ENCODE assay signal across 28 mouse cellular contexts in the genomic region with DNA sequence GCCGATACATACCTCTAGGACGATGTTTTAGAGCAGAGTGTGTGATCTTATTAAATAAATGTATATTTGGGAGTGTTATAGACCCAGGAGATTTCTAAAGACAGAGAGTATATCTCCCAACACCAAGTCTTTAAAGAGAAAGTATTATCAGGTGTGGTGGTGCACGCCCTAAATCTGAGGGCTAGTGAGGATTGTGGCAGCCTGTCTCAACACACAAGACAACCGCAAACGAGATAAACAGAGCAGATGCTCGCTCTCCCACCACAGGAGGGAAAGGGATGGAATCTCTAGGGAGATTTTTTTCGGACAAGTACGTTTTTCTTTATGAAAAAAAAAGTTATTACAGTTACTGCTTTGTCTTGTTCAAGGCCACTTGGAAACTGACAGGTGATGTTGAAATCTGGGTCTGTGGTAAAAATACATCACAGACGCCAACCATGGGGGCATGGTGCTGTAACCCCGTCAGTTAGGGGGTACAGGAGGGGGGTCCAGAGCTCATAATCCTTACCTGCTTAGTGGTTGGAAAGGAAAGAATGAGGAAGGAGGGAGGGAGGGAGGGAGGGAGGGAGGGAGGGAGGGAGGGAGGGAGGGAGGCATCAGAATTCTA. TPM values are rescaled to one million over a fixed set of nuclear protein-coding genes. Genes with fewer than 3 reads are reported as not detected.
A peak's percentile ranks its signal among the peaks of the same experiment; 100 is the strongest.
DNase-seq lines count a peak whose midpoint lies in the region; ATAC-seq and TF ChIP-seq lines count a peak whose summit lies in the region.
"Had no signal": no experiment of that assay in that cellular context is flagged by ENCODE, and none has a peak within 500 bp of the region (broad histone marks: within the 10 kb centered on the region; RNA-seq: fewer than 3 reads in every experiment).

No protein-coding gene starts in this region.

- TF ChIP-seq EP300 in heart, postnatal 0 days (IDR thresholded peaks at IDR 0.05; ENCODE audit: low read depth) = no peak

- no peak overlapping the region for H3K27ac ChIP-seq in heart, embryonic 11.5 days (ENCODE audit: low read depth, low read length)
- H3K27ac ChIP-seq in heart, postnatal 0 days (ENCODE audit: low read depth) = 0 out of 2 replicates have a peak overlapping the region, but pooled peaks have one; percentile 98
- no peak overlapping the region for H3K27ac ChIP-seq in lung, embryonic 14.5 days (ENCODE audit: low read depth)
- H3K27ac ChIP-seq: hindbrain, embryonic 13.5 days; limb, embryonic 13.5 days; liver, embryonic 15.5 days; midbrain, embryonic 10.5 days; neural tube, embryonic 13.5 days had no signal

- no peak for TF ChIP-seq CTCF in heart, postnatal 0 days (IDR thresholded peaks at IDR 0.05; ENCODE audit: low read depth)
- no peak for TF ChIP-seq CTCF in lung, embryonic 14.5 days (IDR thresholded peaks at IDR 0.05; ENCODE audit: low read depth)

- H3K36me3 ChIP-seq in heart, embryonic 11.5 days (ENCODE audit: control insufficient read depth, insufficient read depth, low read length) = peaks cover 25% of the 10 kb centered on the region
- H3K36me3 ChIP-seq in heart, postnatal 0 days (replicated peaks; ENCODE audit: control insufficient read depth, insufficient read depth, low read length) = peaks cover 59% of the 10 kb centered on the region
- H3K36me3 ChIP-seq in lung, embryonic 14.5 days (ENCODE audit: insufficient read depth) = peaks cover 38% of the 10 kb centered on the region

- H3K9ac ChIP-seq in heart, embryonic 11.5 days (ENCODE audit: low read depth, low read length) = 0 out of 2 replicates have a peak overlapping the region, but pooled peaks have one; percentile 16
- no peak overlapping the region for H3K9ac ChIP-seq in heart, postnatal 0 days (replicated peaks; ENCODE audit: low read depth, low read length)
- H3K9ac ChIP-seq in lung, embryonic 14.5 days = no peak overlapping the region
- H3K9ac ChIP-seq: embryonic facial prominence, embryonic 15.5 days; hindbrain, embryonic 13.5 days; limb, embryonic 13.5 days; liver, embryonic 15.5 days; neural tube, embryonic 13.5 days had no signal

- no peak overlapping the region for H3K4me2 ChIP-seq in heart, embryonic 11.5 days
- H3K4me2 ChIP-seq in heart, postnatal 0 days (ENCODE audit: low read depth, low read length) = 0 out of 2 replicates have a peak overlapping the region, but pooled peaks have one; percentile 8
- 0 out of 2 replicates have a peak overlapping the region, but pooled peaks have one; percentile 0 for H3K4me2 ChIP-seq in lung, embryonic 14.5 days
- H3K4me2 ChIP-seq: hindbrain, embryonic 13.5 days; limb, embryonic 13.5 days; liver, embryonic 15.5 days; neural tube, embryonic 13.5 days had no signal

- no peaks in the 10 kb centered on the region for H3K9me3 ChIP-seq in heart, embryonic 11.5 days (replicated peaks; ENCODE audit: control insufficient read depth, low read length)
- no peaks in the 10 kb centered on the region for H3K9me3 ChIP-seq in heart, postnatal 0 days (replicated peaks; ENCODE audit: control insufficient read depth, low read length)
- H3K9me3 ChIP-seq in lung, embryonic 14.5 days (ENCODE audit: low read depth, low read length) = no peaks in the 10 kb centered on the region
- H3K9me3 ChIP-seq: embryonic facial prominence, embryonic 15.5 days; hindbrain, embryonic 13.5 days; limb, embryonic 13.5 days; liver, embryonic 15.5 days; midbrain, embryonic 10.5 days; neural tube, embryonic 13.5 days had no signal

- no peak for DNase-seq in heart, adult 9 months (ENCODE audit: low spot score in 2 of 2)
- no peak for DNase-seq in heart, postnatal 0 days (ENCODE audit: low spot score)
- DNase-seq in heart, adult 11 months = no peak
- DNase-seq in lung, embryonic 14.5 days = no peak
- no peak for DNase-seq in lung, postnatal 10 days
- no peak for DNase-seq in adrenal gland, postnatal 25 days
- DNase-seq: B cell, adult 2 months; cerebellum, adult 18-20 months; cerebellum, postnatal 25 days; embryo, embryonic 11 days; gastrocnemius, postnatal 10 days; layer of hippocampus, adult 9-11 months; retina, postnatal 1 day; right cerebral cortex, postnatal 25 days; spleen, adult 18-20 months had no signal

- H3K4me3 ChIP-seq in heart, embryonic 11.5 days (ENCODE audit: low read depth, low read length) = no peak overlapping the region
- H3K4me3 ChIP-seq in heart, postnatal 0 days (ENCODE audit: low read depth, low read length) = no peak overlapping the region
- no peak overlapping the region for H3K4me3 ChIP-seq in lung, embryonic 14.5 days (ENCODE audit: low read depth, low read length)
- H3K4me3 ChIP-seq: embryonic facial prominence, embryonic 15.5 days; hindbrain, embryonic 13.5 days; limb, embryonic 13.5 days; liver, embryonic 15.5 days; midbrain, embryonic 10.5 days; myocyte; neural tube, embryonic 13.5 days had no signal

- H3K27me3 ChIP-seq in heart, embryonic 11.5 days (ENCODE audit: control insufficient read depth, insufficient read depth, low read length) = no peaks in the 10 kb centered on the region
- no peaks in the 10 kb centered on the region for H3K27me3 ChIP-seq in heart, postnatal 0 days (ENCODE audit: control insufficient read depth, insufficient read depth, low read length)
- H3K27me3 ChIP-seq in lung, embryonic 14.5 days (ENCODE audit: insufficient read depth, low read length) = no peaks in the 10 kb centered on the region
- H3K27me3 ChIP-seq: CH12.LX; embryonic facial prominence, embryonic 15.5 days; hindbrain, embryonic 13.5 days; limb, embryonic 13.5 days; liver, embryonic 15.5 days; neural tube, embryonic 13.5 days had no signal

- WGBS in heart, embryonic 11.5 days (ENCODE audit: insufficient replicate concordance) = 42% methylated on average over 10 of the region's 10 CpGs
- 32% methylated on average over 10 of the region's 10 CpGs for WGBS in heart, postnatal 0 days
- 50% methylated on average over 10 of the region's 10 CpGs for WGBS in lung, embryonic 14.5 days

- ATAC-seq in heart, embryonic 11.5 days (replicated peaks; ENCODE audit: insufficient number of reproducible peaks, low FRiP score, low TSS enrichment) = no peak
- no peak for ATAC-seq in heart, postnatal 0 days (ENCODE audit: insufficient read depth, low read depth)
- no peak for ATAC-seq in lung, embryonic 14.5 days (ENCODE audit: insufficient read depth)
- ATAC-seq in granulocyte monocyte progenitor cell, adult 5-6 weeks (replicated peaks; ENCODE audit: poor library complexity, severe bottlenecking) = peak; percentile 53
- ATAC-seq: forebrain, embryonic 14.5 days; inflammation-experienced regulatory T-cells, adult 6 months; midbrain, embryonic 16.5 days had no signal

- H3K4me1 ChIP-seq in heart, embryonic 11.5 days (ENCODE audit: control insufficient read depth, insufficient read depth, low read length) = peaks cover 43% of the 10 kb centered on the region
- peaks cover 45% of the 10 kb centered on the region for H3K4me1 ChIP-seq in heart, postnatal 0 days (ENCODE audit: control insufficient read depth, insufficient read depth)
- peaks cover 28% of the 10 kb centered on the region for H3K4me1 ChIP-seq in lung, embryonic 14.5 days (ENCODE audit: insufficient read depth)

RNA-seq across cellular contexts. Expression of gene Mmd, which starts 9.2 kb away (rescaled TPM):
- 76.1 and 93.0 TPM in 2 replicates for polyA plus RNA-seq in heart, embryonic 11.5 days (2014; fragmentation: Nextera tagmentation; extraction: Ambion mirVana)
- 58.7 and 78.1 TPM in 2 replicates for total RNA-seq in heart, postnatal 0 days (2014; rRNA removed; ENCODE audit: low replicate concordance)
- 62.0 and 62.6 TPM in 2 replicates for polyA plus RNA-seq in heart, postnatal 0 days (2015; fragmentation: Nextera tagmentation; extraction: Ambion mirVana)
- polyA plus RNA-seq in lung, embryonic 14.5 days (2014; fragmentation: Nextera tagmentation; extraction: Ambion mirVana) = 31.5 and 33.9 TPM in 2 replicates
- total RNA-seq in granulocyte monocyte progenitor cell, adult 5-6 weeks (2014; fragmentation: Nextera tagmentation) = 14.0 and 17.9 TPM in 2 replicates
- total RNA-seq in granulocyte monocyte progenitor cell, adult 5-6 weeks (2017) = 10.6 and 21.5 TPM in 2 replicates
- 63.3 and 69.1 TPM in 2 replicates for total RNA-seq in adrenal gland, postnatal 25 days (2021)
